Mouse (Mus musculus) limb, embryonic 11.5 days (tissue): Measurements from ENCODE around the gene Arpc5l. TPM values are rescaled to one million over a fixed set of nuclear protein-coding genes. Genes with fewer than 3 reads are reported as not detected.
"Not testable (repeated sequence)": the region's sequence is repeated elsewhere in the genome, so short reads cannot be mapped to it uniquely, and the experiment has no call there.

ENCODE experiments used
- ATAC-seq: fragments of 200-750 bp; cut with Nextera tagmentation; 2 replicates; pipeline ENCODE4 v1.8.0; 2017; ENCODE audit warnings: low read depth; ENCODE audit not compliant: insufficient number of reproducible peaks, low FRiP score, low TSS enrichment
- DNase-seq: peaks from one replicate; pipeline ENCODE4 v3.0.0-alpha.2; 2015; ENCODE audit warnings: low spot score
- H3K27ac ChIP-seq: fragments of 300-500 bp; sonication (generic); replicated peaks from 2 replicates; pipeline ENCODE4 v1.5.1; 2014; ENCODE audit warnings: low read depth, mild to moderate bottlenecking, low read length
- H3K27me3 ChIP-seq: fragments of 300-500 bp; sonication (generic); 2 replicates; pipeline ENCODE4 v1.6.1; 2014; ENCODE audit warnings: mild to moderate bottlenecking, low read length, mixed read lengths; ENCODE audit not compliant: control insufficient read depth, insufficient read depth
- H3K36me3 ChIP-seq: fragments of 300-500 bp; sonication (generic); 2 replicates; pipeline ENCODE4 v1.6.1; 2014; ENCODE audit warnings: mild to moderate bottlenecking, low read length, moderate library complexity, mixed read lengths; ENCODE audit not compliant: control insufficient read depth, insufficient read depth
- H3K4me1 ChIP-seq: fragments of 300-500 bp; sonication (generic); 2 replicates; pipeline ENCODE4 v1.6.1; 2014; ENCODE audit warnings: low read length, mixed read lengths; ENCODE audit not compliant: control insufficient read depth, insufficient read depth
- H3K4me2 ChIP-seq: fragments of 300-500 bp; sonication (generic); 2 replicates; pipeline ENCODE4 v1.6.1; 2014; ENCODE audit warnings: low read depth, mild to moderate bottlenecking, moderate library complexity; ENCODE audit not compliant: severe bottlenecking
- H3K4me3 ChIP-seq: fragments of 300-500 bp; sonication (generic); 2 replicates; pipeline ENCODE4 v1.5.1; 2014; ENCODE audit warnings: low read depth, low read length
- H3K9ac ChIP-seq: fragments of 300-500 bp; sonication (generic); 2 replicates; pipeline ENCODE4 v1.6.1; 2014; ENCODE audit warnings: mild to moderate bottlenecking, low read length
- H3K9me3 ChIP-seq: fragments of 300-500 bp; sonication (generic); 2 replicates; pipeline ENCODE4 v1.6.1; 2016; ENCODE audit warnings: low read length; ENCODE audit not compliant: control insufficient read depth
- WGBS: fragments of 180-500 bp; shearing (Covaris S2); extraction: QIAGEN DNeasy Blood & Tissue Kit; methylation state at CpG from one replicate; pipeline ENCODE4 v1.1.7; 2014; 5-methylcytosine and 5-hydroxymethylcytosine counted together
- polyA plus RNA-seq: library from polyadenylated mRNA; unstranded; fragments of >200 nt; fragmentation: Nextera tagmentation; extraction: Ambion mirVana; gene quantifications from 2 replicates; pipeline ENCODE4 v1.2.1, GENCODE M21; 2014

Gene Arpc5l
- polyA plus RNA-seq, 1 experiment from 2014 or later, result 115 TPM

DNA sequence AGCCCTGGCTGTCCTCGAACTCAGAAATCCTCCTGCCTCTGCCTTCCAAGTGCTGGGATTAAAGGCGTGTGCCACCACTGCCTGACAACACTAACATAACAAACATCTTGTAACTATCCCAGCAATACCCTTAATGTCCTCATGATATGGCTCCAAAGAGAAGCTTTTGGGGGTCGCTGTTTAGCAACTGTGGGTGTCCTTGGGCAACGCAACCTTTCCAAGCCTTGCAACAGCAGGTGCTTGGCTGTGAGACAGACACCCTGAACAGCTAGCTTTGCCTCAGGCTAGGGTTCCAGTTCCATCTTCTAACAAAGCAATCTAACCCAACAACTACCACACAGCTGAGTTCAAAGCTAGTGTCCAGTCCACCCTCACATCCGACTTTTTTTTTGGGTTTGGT is 1.6 kb upstream of the Arpc5l start:
- H3K27ac ChIP-seq, result no peak overlapping the region

DNA sequence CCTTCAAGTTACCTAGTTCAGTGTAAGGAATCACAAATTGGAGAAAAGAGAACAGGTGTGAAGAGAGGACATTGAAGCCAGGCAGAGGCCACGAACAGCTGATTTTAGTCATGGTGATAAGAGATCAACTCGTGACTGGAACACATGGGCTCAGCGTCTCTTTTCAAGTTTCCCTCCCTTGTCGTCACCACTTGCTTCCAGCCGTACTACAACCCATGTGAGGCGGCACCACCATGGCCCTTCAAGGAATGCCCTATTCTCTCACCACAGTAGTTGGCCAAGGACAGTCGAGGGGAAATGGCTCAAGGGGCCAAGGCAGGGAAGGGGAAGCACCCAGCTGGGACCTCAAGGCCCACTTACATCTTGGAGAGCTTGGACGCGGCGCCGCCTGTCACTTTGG is 776 bp upstream of the Arpc5l start:
- DNase-seq, result peak; percentile 44

More for the DNA sequence above, 1.6 kb upstream of the Arpc5l start:
- ATAC-seq, result no peak
- Histone ChIP-seq H3K4me2 (peak overlapping the region; percentile 94), H3K27me3 (no peaks in the 10 kb centered on the region), H3K4me3 (peak overlapping the region; percentile 76), H3K9ac (peak overlapping the region; percentile 84), H3K36me3 (peaks cover 22% of the 10 kb centered on the region), H3K4me1 (peaks cover 14% of the 10 kb centered on the region), H3K9me3 (no peaks in the 10 kb centered on the region)
- DNase-seq, result no peak
- WGBS, result 69% methylated on average over 5 of the region's 5 CpGs

DNA sequence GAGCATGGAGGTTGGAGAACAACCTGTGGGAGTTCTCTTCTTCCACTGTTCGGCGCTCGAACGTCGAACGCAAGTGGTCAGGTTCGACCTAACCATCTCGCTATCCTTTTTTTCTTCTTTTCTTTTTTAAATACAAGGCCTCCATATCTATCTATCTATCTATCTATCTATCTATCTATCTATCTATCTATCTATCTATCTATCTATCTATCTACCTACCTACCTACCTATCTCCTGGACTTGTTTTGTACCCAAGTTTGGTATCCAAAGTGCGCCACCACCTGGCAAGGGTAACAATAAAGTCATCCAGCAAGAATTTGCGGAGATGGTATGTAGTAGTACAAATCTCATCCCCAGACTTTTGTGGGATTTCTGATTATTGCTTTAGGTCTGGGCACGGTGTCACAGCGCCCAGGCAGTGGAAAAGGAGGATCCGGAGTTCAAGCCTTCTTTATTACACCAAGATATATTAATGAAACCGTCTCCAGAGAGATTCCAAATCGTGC is 479 bp downstream of the Arpc5l start, which contains the start of gene Rpl35:
Gene Rpl35, minus strand, starts transcription at position 51 of the 506 bp plus-strand sequence.
- WGBS, result 12% methylated on average over 15 of the region's 15 CpGs
- DNase-seq (peak; percentile 61), ATAC-seq (no peak)
- Histone ChIP-seq H3K9me3 (no peaks in the 10 kb centered on the region), H3K36me3 (peaks cover 22% of the 10 kb centered on the region), H3K27me3 (no peaks in the 10 kb centered on the region), H3K4me1 (peaks cover 22% of the 10 kb centered on the region), H3K27ac (peak within 1 kb of the TSS; percentile 77; the same call in 1 of the 2 replicates), H3K9ac (peak within 1 kb of the TSS; percentile 84), H3K4me3 (peak within 1 kb of the TSS; percentile 76), H3K4me2 (peak within 1 kb of the TSS; percentile 94)

More for the DNA sequence above, 776 bp upstream of the Arpc5l start:
- no peak for ATAC-seq
- 1% methylated on average over 11 of the region's 11 CpGs for WGBS
- peak overlapping the region; percentile 77; the same call in 1 of the 2 replicates for H3K27ac ChIP-seq
- peak overlapping the region; percentile 94 for H3K4me2 ChIP-seq
- peak overlapping the region; percentile 84 for H3K9ac ChIP-seq
- no peaks in the 10 kb centered on the region for H3K9me3 ChIP-seq
- H3K4me3 ChIP-seq, result peak overlapping the region; percentile 76
- H3K36me3 ChIP-seq, result peaks cover 22% of the 10 kb centered on the region
- H3K27me3 ChIP-seq, result no peaks in the 10 kb centered on the region
- H3K4me1 ChIP-seq, result peaks cover 19% of the 10 kb centered on the region

DNA sequence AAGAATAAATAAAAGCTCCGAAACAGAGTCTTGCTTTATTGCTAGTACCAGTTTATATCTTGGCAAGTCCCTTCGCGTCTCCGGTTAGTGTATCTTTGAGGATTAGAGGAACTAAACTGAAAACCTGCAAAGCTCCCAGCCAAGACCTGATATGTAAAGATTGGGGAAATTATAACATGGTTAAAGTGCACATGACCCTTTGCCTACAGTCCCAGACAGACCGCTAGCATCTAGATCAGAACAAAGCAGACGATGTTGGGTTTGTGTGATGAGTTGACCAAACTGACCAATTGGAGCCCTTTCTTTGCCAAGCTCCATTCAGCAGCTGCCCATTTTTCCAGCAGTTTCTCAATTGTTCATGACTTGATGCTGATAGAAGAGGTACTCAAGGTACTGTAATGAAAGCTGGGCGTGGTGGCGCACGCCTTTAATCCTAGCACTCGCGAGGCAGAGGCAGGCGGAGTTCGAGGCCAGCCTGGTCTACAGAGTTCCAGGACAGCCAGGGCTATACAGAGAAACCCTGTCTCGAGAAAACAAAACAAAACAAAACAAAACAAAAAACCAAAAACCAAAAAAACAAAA is 1.1 kb downstream of the Arpc5l start:
- Histone ChIP-seq H3K9ac (no peak overlapping the region), H3K27me3 (no peaks in the 10 kb centered on the region), H3K4me3 (peak overlapping the region; percentile 76; the same call in 1 of the 2 replicates), H3K27ac (no peak overlapping the region), H3K9me3 (no peaks in the 10 kb centered on the region), H3K4me2 (peak overlapping the region; percentile 94; the same call in 1 of the 2 replicates), H3K4me1 (peaks cover 22% of the 10 kb centered on the region), H3K36me3 (peaks cover 19% of the 10 kb centered on the region)
- ATAC-seq (no peak), DNase-seq (no peak)
- 93% methylated on average over 14 of the region's 14 CpGs for WGBS

DNA sequence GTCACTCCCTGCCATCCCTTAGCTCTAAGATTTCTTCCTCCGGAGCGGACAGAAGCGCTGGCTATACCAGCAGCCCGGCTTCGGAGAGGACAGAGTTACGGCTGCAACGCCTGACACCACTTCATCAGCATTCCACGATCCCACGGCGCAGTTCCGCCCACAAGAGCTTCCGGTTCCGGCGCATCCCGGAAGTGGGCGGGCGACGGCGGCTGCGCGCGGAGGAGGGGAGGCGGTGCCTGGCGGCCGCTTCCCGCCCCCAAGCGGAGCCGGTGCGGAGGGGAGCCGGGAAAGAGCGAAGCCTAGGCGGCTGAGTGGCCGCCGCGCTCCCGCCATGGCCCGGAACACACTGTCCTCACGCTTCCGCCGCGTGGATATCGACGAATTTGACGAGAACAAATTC is 2.7 kb downstream of the Arpc5l start:
- H3K4me1 ChIP-seq, result peaks cover 20% of the 10 kb centered on the region
- no peaks in the 10 kb centered on the region for H3K27me3 ChIP-seq
- H3K9me3 ChIP-seq, result no peaks in the 10 kb centered on the region
- peak overlapping the region; percentile 90 for H3K9ac ChIP-seq
- peaks cover 10% of the 10 kb centered on the region for H3K36me3 ChIP-seq
- ATAC-seq, result peak; percentile 75
- peak overlapping the region; percentile 66 for H3K27ac ChIP-seq
- DNase-seq, result peak; percentile 95
- peak overlapping the region; percentile 92 for H3K4me3 ChIP-seq
- peak overlapping the region; percentile 86 for H3K4me2 ChIP-seq
- 0% methylated on average over 44 of the region's 44 CpGs for WGBS

DNA sequence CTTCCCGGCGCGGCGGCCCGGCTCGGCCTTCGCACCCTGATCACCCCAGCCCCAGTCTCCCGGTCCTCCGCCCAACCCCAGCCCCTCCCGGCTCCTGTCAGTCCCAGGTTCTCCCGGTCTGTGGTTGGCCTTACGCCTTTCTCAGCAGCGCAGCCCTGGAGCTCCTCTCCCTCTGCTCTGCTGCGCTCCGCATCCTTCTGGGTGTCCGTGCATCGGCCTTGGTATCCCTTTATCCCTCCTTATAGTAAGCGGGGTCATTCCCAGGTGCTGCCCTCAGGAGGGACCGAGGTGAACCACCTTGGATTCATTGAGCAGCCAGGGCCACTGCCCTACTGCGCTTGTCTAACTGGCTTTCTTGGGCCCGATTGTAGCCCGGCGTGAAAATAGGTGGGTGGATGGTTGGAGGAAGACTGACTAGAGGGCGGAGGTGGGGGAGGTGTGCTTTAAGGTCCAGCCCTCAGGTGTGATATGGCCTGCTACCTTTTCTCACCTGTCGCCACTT is 3.3 kb downstream of the Arpc5l start:
- ATAC-seq, result peak; percentile 41; the same call in 1 of the 2 replicates
- H3K9ac ChIP-seq, result peak overlapping the region; percentile 90
- no peak for DNase-seq
- WGBS, result 0% methylated on average over 25 of the region's 25 CpGs
- no peaks in the 10 kb centered on the region for H3K27me3 ChIP-seq
- peaks cover 7% of the 10 kb centered on the region for H3K36me3 ChIP-seq
- H3K27ac ChIP-seq, result peak overlapping the region; percentile 66
- H3K4me1 ChIP-seq, result peaks cover 16% of the 10 kb centered on the region
- no peaks in the 10 kb centered on the region for H3K9me3 ChIP-seq
- peak overlapping the region; percentile 86 for H3K4me2 ChIP-seq
- peak overlapping the region; percentile 92 for H3K4me3 ChIP-seq

DNA sequence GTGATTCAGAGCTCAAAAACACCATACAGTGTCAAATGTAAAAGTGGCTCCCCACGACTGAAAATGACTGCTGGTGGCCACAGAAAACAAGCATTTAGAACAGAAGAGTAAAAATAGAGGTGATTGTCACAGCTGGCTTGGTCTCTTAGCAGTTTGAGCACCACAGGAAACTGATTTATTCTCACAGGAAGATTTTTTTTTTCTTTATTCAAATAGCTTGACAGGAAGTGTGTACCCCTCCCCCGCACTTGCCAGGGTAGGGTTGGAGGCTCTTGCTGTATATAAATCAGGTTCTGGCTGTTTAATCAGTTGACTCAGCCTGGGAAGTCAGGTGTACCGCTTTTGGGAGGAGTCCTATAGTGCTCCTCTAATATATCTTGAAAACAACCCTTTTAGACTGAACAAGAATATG is 3.8 kb downstream of the Arpc5l start:
- ATAC-seq (no peak), DNase-seq (peak; percentile 43)
- Histone ChIP-seq H3K9me3 (no peaks in the 10 kb centered on the region), H3K4me3 (peak overlapping the region; percentile 92), H3K27me3 (no peaks in the 10 kb centered on the region), H3K9ac (peak overlapping the region; percentile 90), H3K4me2 (peak overlapping the region; percentile 86), H3K36me3 (peaks cover 2% of the 10 kb centered on the region; the same call in 1 of the 2 replicates), H3K27ac (no peak overlapping the region), H3K4me1 (peaks cover 11% of the 10 kb centered on the region)
- 32% methylated on average over 3 of the region's 3 CpGs for WGBS

DNA sequence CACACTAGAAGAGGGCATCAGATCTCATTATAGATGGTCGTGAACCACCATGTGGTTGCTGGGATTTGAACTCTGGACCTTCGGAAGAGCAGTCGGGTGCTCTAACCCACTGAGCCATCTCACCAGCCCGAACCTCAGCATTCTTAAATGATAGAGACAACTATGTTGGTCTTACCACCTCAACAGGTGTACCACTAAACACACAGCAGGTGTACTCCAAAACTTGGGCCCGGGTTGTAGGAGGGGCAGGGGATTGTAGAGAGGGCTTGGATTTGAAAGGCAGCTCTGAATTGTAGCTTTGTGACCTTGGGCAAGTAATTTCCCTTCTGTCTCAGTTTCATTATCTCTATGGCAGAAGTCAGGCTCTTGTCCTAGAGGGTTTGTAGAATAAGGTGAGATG is 5.0 kb downstream of the Arpc5l start:
- not testable (repeated sequence) for H3K4me3 ChIP-seq, H3K4me1 ChIP-seq, H3K9me3 ChIP-seq, H3K36me3 ChIP-seq, H3K4me2 ChIP-seq, H3K27me3 ChIP-seq, DNase-seq, H3K9ac ChIP-seq, ATAC-seq, H3K27ac ChIP-seq
- WGBS, result 90% methylated on average over 4 of the region's 5 CpGs
